Mouse (Mus musculus) fibroblast of lung, adult 2 months (primary cell): ENCODE measurements around the gene Plekhm3.

Experiments
- DNase-seq: peaks from one replicate; pipeline ENCODE4 v3.0.0-alpha.2; 2011; ENCODE audit warnings: low read depth

Gene Plekhm3

DNA sequence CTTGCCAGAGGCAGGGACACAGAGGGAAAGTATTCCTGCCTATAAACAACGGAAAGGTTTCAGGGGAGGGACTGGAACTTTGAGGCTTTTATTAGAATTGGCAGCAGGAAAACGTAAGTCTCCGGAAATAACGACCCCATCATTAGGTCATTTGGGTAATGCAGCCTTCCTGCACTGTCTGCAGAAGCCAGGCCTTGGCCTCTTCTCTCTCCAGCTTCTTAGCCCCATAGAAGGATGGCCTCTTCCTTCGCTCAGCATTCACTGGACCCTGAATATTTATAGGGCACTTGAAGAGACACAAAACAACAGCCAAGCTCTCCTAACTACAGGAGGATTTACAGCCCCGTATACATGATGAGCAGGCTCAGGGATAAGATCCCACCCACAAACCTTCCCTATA is 186.5 kb downstream of the Plekhm3 start:
- DNase-seq: no peak

DNA sequence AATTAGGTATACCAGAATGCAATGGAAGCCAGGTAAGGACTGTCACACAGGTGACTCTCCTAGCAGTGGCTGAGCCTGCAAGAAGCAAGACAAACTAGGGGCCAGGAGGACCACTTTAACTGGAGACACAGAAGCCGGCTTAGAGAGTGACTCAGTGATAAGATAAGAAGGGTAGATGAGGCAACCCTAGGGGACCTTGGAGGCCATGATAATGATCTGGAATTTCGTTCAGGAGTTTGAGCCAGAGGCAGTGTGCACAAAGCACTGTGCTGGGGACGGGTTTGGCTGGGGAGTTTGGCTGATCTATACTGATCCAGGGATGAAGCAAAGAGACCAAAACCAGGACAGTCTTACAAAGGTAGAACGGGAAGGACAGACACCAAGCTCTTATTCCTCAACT is 195.0 kb downstream of the Plekhm3 start:
- DNase-seq: no peak

DNA sequence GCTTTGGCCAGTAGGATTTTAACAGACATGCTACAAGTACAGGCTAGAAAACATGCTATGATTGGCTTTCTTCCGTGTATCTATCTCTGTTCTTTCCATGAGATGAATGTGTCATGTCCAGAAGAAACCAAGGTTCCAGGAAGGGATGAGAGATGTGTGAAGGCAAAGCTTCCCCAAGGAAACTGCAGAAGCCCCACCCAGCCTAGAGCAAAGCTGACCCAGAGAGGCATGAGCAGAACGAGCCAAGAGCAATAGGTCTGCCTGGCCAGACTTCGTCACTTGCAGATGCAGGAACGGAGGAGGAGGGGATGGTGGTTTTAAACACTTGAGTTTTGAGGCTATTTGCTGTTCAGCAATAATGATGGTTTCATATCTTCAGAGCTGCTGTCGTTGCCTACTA is 198.9 kb downstream of the Plekhm3 start:
- peak; percentile 19 for DNase-seq

DNA sequence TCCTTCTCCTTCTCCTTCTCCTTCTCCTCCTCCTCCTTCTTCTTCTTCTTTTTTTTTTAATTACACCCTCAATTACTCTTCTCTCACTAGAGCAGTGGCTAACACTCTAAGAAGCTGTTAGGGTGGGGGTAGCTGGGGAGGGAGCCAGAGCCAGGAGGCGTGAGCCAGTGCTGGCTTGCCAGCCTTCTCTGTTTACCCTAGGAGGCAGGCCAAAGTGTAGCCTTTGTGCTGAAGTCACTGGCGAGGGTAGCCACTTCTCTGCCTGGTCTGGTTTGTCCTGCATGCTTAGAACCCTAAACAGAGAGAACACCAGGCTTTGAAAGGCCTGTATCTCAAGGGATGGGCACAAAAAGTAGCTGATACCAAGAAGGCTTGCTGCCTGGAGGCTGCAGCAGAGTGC is 199.4 kb downstream of the Plekhm3 start:
- peak; percentile 25 for DNase-seq

DNA sequence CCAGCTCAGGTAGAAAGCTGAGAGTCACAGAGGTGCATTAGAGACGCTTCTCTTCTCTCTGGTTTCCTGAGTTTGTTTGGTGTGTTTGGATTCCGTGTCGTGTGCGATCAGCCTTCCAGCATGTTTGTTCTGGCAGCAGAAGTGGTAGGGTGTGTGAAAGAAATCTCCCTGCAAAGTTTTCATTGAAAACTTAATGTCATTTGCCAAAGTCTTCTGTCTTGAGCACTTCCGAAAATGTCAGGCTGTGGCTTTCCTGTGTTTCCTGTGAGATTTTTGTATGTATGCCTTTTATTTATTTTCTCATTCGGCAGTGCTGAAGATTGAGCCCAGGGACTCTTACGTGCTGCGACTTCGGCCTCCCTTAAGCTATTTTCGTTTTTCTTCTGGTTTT is 200.0 kb downstream of the Plekhm3 start:
- DNase-seq: peak; percentile 50

DNA sequence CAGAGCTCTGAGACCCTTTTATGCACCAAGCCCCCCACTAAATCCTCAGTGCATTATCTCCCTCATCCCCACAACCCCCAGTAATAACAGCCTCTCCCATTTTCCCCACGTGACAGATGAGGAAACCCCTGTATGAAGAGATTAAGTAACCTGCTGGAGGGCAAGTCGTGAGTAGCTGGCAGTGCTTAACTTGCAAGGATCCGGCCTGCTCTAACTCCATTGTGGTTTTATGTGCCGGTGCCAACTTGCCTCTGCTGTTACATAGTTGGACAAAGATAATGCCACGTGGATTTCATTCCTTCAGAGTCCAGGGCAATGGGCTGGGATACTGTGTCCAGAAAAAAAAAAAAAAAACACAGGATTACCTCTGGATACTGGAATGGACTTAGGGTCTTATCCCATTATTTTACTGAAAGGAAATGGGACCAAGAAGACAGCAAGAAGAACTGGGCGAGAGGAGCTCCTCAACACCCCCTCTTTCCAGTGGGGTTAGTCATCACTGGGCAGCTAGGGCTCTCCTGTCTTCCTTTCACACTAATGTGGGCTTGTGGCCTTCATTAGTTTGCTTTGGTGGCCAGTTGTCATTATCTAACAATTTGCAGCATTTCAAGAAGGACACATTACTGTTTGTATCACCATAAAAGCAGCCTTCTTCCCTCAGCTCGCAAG is 200.5 kb downstream of the Plekhm3 start:
- peak; percentile 36 for DNase-seq

DNA sequence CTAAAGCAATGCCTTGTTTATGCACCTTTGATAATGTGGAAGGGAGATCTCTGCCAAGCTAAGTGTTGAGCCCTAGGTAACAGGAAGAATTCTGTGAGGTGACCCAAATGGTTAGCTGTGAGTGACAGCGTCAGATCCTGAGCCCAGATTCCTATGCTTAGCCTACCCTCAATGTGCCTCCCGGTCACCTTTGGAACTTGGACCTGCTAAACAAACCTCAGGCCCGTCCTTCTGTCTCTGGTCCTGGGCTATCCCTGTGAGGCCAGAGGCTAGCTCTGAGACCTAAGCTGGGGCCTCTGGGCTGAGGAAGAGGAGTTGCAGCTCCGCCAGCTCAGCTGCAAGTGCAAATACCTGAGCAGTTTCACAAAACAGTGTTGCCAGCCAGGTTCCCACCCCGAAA is 202.0 kb downstream of the Plekhm3 start:
- no peak for DNase-seq

DNA sequence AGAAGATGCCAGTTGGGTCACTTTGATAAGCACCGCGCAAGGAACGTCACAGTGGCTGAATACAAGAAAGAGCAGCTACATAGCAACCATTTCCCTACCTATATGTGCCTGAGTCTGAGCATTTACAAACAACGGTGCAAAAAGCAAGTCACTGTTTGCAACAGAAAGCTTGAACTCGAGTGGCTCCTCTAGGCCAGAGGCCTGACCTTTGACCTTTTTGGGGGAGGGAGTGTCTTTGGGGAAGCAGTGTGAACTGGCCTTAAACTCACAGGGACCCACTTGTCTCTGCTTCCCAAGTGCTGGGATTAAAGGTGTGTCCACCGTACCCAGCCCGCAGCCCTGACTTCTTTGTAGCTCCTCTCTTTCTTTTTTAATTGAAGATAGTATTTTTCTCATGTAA is 203.0 kb downstream of the Plekhm3 start:
- DNase-seq: no peak

DNA sequence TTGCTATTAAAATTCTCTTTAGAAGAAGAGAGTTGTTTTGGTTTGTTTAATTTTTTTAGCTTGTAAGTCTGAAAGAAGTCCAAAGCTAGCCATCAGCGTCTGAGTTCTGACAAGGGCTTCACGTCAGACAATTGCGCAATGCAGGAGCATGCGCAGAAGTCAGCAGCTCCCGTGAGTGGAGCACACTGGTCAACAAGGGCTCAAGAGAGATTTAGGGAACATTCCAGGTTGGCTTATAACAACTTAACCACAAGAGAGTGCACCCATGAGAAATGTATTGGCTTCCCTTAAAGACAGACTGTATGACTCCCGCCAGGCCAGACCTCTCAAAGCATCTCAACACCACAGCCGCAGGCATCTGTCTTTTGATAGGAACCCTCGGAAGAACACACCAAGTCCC is 203.5 kb downstream of the Plekhm3 start:
- DNase-seq: peak; percentile 33

DNA sequence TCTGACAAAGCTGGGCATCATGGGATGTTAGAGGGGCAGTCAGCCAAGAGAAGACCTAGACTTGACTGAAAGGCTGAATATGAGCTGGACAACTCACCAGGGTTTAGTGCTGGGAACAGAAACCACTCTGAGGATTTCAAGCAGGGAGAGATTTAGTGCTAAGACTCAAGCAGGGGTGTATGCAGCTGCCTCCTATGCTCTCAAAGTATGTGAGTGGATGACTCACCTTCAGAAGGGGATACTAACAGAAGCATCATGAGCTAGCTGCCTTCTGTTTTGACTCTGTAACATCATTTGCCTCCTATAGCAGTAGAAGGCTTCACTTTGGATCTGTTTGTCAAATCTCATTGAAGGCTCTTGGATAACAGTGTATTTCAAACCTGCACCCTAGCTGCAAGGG is 212.0 kb downstream of the Plekhm3 start:
- DNase-seq: no peak

DNA sequence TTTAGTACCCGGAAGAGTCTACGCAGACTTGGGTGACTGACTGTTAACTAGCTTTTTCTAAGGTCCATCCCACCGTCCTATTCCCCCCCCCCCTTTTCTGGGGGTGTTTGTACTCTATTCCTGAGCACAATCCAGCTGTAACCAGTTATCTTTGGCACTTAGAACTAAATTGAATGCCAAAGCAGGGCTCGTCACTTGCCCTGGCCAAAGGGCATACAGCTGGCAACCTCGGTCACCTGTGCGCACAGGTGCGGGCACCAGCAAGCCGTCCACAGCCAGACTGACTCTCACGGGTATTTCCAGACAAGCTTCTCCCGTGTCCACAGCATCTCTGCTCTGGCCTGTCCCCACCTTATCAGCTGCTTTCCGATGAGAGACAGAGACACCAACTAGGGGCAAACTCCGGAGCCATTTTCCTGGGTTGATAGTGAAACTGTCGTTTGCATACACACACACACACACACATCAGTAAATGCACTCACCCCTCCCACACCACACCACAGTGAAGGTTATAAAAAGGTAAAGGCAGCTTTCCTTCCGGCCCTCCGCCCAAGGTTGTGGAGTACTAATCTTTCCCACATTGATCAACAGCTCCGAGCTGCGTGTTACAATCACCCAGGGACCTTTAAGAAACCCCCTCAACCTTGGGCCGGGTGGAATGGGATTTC is 213.7 kb downstream of the Plekhm3 start:
- no peak for DNase-seq

DNA sequence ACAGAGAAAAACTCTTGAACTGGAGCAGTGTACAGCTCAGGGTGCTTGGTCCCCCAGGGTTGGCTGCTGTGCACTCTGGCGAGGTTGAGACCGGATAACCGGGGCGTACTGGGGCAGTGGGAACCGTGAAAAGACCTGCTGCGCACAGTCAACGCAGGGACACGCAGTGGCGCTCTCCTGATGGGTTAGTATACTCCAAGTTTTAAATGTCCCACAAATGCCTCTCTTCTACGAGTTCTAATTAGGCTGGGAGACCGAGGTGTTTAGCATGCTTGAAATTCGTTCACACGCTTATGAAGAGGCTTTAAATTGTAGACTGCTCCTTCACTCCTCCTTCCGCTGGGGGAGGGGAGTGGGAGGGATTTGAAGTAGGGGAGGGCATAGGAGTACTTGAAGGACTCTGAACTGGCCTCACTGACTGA is 218.0 kb downstream of the Plekhm3 start:
- DNase-seq: no peak

DNA sequence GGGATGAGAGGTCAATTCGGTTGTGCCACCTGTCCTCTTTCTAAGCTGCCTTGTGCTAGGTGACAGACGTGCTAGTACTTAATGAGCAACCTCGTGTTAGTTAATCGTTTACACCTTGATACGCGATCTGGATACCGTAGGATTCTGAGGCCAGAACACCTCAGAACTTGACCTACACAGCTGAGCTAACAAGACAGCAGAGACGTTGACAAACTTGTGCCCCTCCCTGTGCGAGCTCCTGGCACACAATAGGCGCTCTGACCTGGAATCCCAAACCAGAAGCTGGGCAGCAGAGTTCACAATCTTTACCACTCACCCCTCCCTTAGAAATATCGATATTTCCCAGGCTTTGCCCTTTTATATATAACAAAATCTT is 218.5 kb downstream of the Plekhm3 start:
- no peak for DNase-seq

DNA sequence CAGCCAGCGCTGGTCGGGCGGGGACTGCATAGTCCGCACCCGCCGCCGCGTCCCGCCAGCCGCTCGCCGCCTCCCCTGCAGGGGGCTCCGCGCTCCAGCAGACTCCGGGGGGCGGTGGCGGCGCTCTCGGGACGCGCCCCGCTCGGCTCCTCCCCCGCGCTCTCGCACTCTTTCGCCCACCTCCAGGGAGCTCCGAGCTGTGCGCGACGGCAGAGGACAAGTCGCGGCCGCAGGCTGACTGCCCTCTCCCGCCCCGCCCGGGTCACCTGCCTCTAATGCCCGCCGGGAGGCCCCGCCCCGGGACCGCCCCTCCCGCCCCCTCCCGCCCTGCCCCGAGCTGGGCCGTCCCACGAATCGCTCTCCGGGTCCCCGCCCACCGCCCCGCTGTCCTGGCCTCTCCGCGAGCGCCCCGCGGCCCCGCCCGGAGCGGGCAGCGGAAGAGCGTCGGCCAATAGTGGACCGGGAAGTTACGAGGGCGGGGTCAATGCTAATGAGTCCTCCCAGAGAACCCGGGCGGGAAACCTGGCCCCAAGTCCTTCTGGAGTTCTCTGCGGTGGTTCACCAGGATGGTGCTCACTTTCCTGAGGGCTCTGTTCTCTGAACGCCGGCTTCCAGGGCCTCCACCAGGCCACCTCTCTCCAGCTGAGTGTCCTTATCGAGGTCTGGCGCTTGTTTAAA is 219.0 kb downstream of the Plekhm3 start, which contains the start of gene Fzd5:
TSS of gene Fzd5 (minus strand) at position 250 of the 678 bp plus-strand sequence.
- DNase-seq: peak; percentile 81

DNA sequence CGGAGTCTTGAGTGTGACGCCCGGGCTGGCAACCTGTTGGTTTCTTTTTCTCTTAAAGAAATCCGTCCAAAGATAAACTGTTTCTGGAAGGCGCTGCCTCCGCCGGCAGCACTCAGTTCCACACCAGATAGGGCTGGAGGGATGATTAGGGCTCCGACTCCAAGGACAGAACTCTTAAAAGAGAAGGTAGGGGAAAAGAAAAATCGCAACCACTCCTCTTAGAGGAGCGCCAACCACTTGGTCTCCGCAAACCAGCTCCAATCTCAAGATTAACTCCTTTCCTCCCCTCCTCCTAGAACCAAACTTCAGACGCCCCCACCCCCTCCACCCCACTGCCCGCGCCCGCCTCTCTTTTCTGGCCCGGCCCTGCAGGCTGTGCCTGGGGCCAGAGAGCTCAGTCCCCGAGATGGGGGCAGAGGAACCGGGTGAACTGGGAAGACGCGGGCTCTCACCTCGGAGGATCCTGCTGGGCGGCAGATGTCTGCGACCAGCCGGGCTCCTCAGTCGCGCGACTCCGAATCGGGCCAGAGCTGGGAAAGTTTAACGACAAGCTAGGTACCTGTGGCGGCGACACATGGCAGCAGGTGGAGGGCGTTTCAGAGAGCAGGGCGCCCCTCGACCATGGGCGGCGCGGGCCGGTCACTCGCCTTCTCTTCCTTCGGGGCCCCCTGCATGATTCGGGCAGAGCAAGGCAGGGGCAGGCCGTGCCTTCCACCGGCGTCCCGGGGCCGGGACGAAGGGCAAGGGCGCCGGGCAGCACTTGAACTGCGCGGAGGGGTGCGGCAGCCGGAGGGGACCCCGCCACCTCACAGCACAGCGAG is 219.7 kb downstream of the Plekhm3 start:
- no peak for DNase-seq
